Mouse (Mus musculus) megakaryocyte, embryonic 14.5 days (primary cell): Measurements from ENCODE around the gene Rpn2.

Experiments
- FLI1 ChIP-seq: IDR thresholded peaks from 2 replicates; pipeline ENCODE4 v1.6.1; 2012; ENCODE audit warnings: low read length, inconsistent platforms, mixed read lengths
- GATA1 ChIP-seq: IDR thresholded peaks from 3 replicates; pipeline ENCODE4 v1.6.1; 2012; ENCODE audit warnings: mixed read lengths, low read length, inconsistent platforms, borderline replicate concordance

- TF ChIP-seq GATA1 (no peak), FLI1 (no peak)
Observed at GRCm38 (mm10) chr2:157343337-157343736, 64.5 kb downstream of the Rpn2 start.
